Mouse (Mus musculus): ENCODE data around the gene Lrp1.

Gene Lrp1

GRCm38 (mm10) chr10:127592850-127593249 is 28.1 kb downstream of the Lrp1 start:
- DNase-seq (ENCODE audit: low spot score) = no peak

DNA sequence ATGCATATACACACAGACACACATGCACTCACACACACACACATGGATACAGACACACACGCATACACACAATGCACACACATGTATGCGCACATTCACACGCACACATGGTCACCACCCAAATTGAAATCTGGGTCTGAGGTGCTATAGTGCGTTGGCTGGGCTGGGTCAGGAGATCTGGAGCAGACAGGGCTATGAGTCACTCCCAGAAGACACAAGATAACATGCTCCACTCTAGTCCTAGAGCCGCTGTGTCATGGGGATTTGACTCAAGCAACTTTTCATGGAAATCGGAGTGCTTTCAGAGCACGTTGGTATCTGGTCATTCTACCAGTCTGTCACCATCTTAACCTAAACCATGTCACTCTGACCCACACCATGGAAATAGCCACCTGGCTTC is 28.5 kb downstream of the Lrp1 start:
- DNase-seq (ENCODE audit: low spot score) = no peak

GRCm38 (mm10) chr10:127591514-127591913 is 29.4 kb downstream of the Lrp1 start:
- no peak for DNase-seq (ENCODE audit: low spot score)

DNA sequence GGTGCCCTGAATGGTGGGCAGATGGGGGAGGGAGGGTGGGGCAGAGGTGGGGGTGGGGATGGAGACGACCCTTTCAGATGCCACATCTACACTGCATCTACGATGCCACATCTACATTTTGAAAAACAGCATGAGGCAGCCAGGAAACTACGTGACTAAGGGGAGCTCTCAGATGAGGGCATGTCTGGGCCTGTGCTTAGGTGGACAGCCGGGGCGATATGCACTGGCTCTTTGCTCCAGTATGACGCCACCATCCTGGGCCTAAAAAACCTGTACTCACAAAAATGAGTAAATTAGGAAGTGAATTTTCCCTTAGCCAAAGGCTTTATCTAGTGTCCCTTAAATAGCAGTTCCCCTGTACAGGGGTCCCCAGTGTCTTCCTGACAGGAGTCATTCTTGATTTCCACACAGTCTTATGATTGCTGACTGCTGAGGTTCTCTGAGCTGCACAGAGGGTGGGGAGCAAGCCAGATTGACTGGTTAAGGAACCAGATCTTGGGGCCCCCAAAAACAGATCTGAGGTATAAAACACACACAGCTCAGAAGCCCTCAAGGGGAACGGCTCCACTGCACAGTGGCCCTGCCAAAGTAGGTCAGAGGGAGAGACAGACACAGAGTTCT is 30.0 kb downstream of the Lrp1 start:
- no peak for DNase-seq (ENCODE audit: low spot score)

DNA sequence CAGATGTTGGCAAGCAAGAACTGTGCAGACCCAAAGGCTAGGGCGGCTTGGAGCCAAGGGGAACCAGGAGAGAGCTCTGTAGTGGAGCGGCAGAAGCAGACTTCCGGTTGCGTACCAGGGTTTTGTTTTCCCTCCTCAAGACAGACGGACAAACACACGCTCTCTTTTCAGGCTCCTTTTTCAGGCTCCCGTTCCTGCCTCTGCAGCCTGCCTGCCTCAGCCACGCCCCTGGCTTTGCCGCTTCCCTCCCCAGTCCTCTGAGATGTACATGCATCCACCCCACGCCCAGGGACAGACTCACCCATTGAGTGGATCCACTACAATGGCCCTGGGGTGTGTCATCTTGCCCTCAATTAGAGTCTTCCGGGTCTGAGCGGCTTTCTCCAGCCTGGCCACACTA is 30.7 kb downstream of the Lrp1 start:
- DNase-seq (ENCODE audit: low spot score) = no peak

DNA sequence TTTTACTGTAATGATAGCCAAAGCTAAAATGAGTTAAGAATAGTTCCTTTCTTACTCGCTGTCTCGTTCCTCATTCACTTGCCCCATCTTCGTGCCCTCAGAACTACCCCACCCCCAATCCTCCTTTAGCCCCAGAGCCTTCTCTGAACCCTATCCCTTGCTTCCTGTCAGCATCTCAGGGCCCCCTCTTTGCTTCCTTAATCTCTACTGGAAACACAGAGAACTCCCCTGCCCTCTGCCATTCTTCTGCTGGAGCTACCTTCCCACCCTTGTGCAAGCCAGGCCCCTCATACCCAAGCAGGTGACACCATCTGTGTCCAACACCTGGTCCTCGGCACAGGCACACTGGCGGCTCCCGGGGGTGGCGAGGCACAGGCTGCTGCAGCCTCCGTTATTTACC is 33.2 kb downstream of the Lrp1 start:
- no peak for DNase-seq (ENCODE audit: low spot score)

DNA sequence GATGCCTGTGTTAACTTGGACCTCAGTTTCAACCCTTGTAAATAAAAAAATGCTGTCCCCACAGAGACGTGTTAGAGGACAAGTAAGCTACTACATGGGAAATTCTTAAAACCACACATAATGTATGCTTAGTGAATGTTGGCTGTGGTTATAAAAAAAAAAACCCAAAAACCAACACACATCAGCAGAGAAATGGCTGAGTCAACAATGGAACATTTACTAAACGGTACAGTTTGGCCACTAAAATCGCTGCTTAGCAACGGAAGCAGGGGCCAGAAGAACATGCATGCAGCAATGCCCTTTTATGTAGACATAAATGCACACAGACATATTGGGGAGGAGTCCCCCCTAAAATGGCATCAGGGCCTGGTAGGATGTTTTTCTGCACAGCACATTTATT is 34.7 kb downstream of the Lrp1 start:
- DNase-seq (ENCODE audit: low spot score) = no peak

DNA sequence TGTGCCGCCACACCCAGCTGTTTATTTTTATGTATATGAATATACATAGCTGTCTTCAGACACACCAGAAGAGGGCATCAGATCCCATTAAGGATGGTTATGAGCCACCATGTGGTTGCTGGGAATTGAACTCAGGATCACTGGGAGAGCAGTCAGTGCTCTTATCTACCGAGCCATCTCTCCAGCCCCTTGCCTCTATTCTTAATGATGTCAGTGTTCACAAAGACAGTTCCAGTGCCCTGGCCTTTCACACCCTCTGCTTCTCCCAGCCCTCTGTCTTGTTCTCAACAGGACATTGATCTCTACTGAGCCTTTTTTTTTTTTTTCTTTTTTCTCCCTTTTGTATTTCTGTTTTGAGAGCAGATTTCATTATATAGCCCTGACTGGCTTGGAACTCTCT is 35.4 kb downstream of the Lrp1 start:
- DNase-seq (ENCODE audit: low spot score) = no peak

- no peak for DNase-seq (ENCODE audit: low spot score)
Measured at GRCm38 (mm10) chr10:127583649-127584048, 37.3 kb downstream of the Lrp1 start.

GRCm38 (mm10) chr10:127581291-127581690 is 39.7 kb downstream of the Lrp1 start:
- DNase-seq (ENCODE audit: low spot score) = no peak

DNA sequence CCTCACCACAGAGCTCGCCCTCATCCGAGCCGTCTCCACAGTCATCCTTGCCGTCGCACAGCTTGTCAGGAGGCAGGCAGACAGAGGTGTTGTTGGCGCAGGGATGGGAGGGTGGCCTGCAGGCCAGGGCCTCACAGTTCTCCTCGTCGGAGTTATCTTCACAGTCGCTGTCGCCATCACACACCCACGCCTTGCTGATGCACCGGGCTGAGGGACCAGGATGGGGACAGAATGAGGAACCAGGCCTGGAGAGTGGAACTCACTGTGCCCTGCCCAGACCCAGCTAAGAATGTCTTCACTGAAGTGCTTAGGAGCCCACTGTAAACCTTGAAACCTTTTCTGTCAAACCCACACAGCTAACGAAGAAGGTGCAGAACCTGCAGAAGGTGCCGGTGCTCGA is 43.0 kb downstream of the Lrp1 start:
- DNase-seq (ENCODE audit: low spot score) = peak; percentile 41

- no peak for DNase-seq (ENCODE audit: low spot score)
Measured at GRCm38 (mm10) chr10:127577156-127577555, 43.8 kb downstream of the Lrp1 start.

- DNase-seq (ENCODE audit: low spot score) = peak; percentile 73
Measured at GRCm38 (mm10) chr10:127576381-127576961, 44.5 kb downstream of the Lrp1 start.

GRCm38 (mm10) chr10:127575741-127576140 is 45.2 kb downstream of the Lrp1 start:
- DNase-seq (ENCODE audit: low spot score) = no peak

DNA sequence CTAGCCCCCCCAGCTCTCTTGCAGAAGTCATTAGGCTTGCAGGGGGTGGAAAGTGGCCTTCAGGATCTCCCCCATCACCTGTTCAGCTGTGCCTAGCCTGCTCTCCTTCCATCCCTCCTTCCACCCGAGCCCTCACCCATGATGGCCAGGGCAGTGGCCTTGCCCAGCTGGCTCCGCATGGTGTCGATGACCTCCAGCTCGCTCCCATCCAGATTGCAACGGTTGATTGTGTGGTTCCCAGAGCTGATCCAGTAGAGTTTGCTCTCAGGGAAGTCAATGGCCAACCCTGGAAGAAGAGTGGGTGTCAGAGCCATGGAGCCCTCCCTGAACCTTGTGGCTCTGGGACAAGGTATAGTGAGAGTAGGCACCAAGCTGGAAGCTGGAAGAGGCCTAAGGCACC is 48.7 kb downstream of the Lrp1 start:
- DNase-seq (ENCODE audit: low spot score) = no peak

- no peak for DNase-seq (ENCODE audit: low spot score)
Measured at GRCm38 (mm10) chr10:127570937-127571641, 49.9 kb downstream of the Lrp1 start.

GRCm38 (mm10) chr10:127570384-127570783 is 50.6 kb downstream of the Lrp1 start:
- DNase-seq (ENCODE audit: low spot score) = peak; percentile 34

- DNase-seq (ENCODE audit: low spot score) = peak; percentile 79
Measured at GRCm38 (mm10) chr10:127569450-127569849, 51.5 kb downstream of the Lrp1 start.

DNA sequence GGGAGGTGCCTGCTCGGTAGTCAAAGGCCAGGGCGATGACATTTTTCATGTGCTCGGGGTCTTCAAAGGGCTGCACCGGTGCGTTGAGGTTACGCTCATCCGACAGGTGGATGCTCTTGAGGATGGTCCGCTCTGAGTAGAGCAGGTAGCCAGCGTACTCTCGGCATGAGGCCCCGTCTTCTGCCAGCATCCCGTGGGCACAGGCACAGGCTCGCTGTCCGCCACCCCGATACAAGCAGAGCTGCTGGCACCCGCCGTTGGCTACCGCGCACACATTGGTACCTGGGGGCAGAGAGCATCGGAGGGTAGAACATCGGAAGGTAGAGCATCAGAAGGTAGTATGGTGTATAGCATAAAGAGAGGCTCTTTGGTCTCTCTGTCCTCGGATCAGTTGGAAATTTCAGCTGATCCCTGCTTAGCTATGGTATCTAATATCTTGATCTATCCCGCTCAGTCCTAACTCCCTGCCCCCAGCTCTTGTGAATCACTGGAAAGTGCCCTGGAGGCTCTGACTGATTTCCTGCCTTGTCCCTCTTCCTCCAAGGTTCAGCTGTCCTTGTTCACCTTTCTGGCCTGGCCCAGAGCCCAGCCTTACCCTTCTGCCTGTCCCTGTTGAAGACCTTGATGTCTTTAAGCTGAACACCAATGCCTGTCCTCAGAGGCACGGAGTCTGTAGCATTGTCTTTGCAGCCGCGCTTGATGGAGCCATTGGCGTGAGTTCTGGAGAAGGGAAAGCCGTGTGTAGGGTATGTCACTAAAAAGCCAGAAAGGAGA is 54.2 kb downstream of the Lrp1 start:
- DNase-seq (ENCODE audit: low spot score) = no peak

GRCm38 (mm10) chr10:127564301-127564700 is 56.6 kb downstream of the Lrp1 start:
- no peak for DNase-seq (ENCODE audit: low spot score)

DNA sequence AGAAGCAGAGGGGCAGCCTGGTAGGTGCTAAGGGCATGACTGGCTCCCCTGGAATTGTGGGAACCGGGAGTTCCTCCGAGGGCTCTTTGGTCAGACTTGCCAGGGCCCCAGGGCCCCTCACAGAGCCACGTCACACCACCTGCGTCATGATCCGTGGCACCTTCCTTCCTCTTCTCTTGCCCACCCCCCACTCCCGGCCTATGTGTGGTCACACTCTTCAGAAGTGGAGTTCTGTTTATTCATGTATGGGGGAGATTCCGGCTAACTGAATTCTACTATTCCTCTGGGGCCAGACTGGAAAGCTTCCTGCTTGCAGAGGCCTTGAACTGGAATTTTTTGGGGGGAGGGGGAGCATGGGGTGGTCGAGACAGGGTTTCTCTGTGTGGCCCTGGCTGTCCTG is 57.1 kb downstream of the Lrp1 start:
- no peak for DNase-seq (ENCODE audit: low spot score)

DNA sequence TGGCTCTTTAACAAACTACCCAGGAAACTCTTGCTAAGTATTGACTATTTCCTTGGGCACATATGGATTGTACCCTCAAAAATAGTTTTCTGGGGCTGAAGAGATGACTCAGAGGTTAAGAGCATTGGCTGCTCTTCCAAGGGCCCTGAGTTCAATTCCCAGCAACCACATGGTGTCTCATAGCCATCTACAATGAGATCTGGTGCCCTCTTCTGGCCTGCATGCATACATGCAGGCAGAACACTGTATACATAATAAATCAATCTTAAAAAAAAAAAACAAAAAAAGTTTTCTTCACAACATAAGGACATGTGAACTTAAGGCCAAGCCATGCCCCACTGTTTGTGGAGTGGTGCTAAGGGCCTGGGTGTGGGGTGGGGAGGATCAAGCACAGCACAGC is 59.8 kb downstream of the Lrp1 start:
- no peak for DNase-seq (ENCODE audit: low spot score)

- DNase-seq (ENCODE audit: low spot score) = no peak
Measured at GRCm38 (mm10) chr10:127557397-127557796, 63.6 kb downstream of the Lrp1 start.

Measured in lung, postnatal 25 days (tissue).